Mouse (Mus musculus) forebrain, postnatal 0 days (tissue): ENCODE measurements around the gene Ltb. TPM values are rescaled to one million over a fixed set of nuclear protein-coding genes. Genes with fewer than 3 reads are reported as not detected.

Experiments
- ATAC-seq: fragments of 200-750 bp; cut with Nextera tagmentation; 2 replicates; pipeline ENCODE4 v1.8.0; 2017; ENCODE audit warnings: mild to moderate bottlenecking, moderate library complexity
- DNase-seq: peaks from one replicate; pipeline ENCODE4 v3.0.0-alpha.2; 2015
- H3K27ac ChIP-seq: fragments of 300-500 bp; sonication (generic); 2 replicates; pipeline ENCODE4 v1.5.1; 2014; ENCODE audit warnings: low read depth, mild to moderate bottlenecking, antibody characterized with exemption, low read length, moderate library complexity, mixed read lengths
- H3K27me3 ChIP-seq: fragments of 300-500 bp; sonication (generic); 2 replicates; pipeline ENCODE4 v1.6.1; 2014; ENCODE audit warnings: mild to moderate bottlenecking, low read length, mixed read lengths; ENCODE audit not compliant: insufficient read depth
- H3K36me3 ChIP-seq: fragments of 300-500 bp; sonication (generic); 2 replicates; pipeline ENCODE4 v1.6.1; 2014; ENCODE audit warnings: mild to moderate bottlenecking, moderate library complexity; ENCODE audit not compliant: insufficient read depth
- H3K4me1 ChIP-seq: fragments of 300-500 bp; sonication (generic); 2 replicates; pipeline ENCODE4 v1.6.1; 2014; ENCODE audit warnings: antibody characterized with exemption; ENCODE audit not compliant: insufficient read depth
- H3K4me2 ChIP-seq: fragments of 300-500 bp; sonication (generic); 2 replicates; pipeline ENCODE4 v1.6.1; 2014; ENCODE audit warnings: low read depth, mild to moderate bottlenecking, moderate library complexity
- H3K4me3 ChIP-seq: fragments of 300-500 bp; sonication (generic); 2 replicates; pipeline ENCODE4 v1.5.1; 2014; ENCODE audit warnings: low read depth, low read length, mixed read lengths
- H3K9ac ChIP-seq: fragments of 300-500 bp; sonication (generic); 2 replicates; pipeline ENCODE4 v1.6.1; 2014; ENCODE audit warnings: mild to moderate bottlenecking
- H3K9me3 ChIP-seq: fragments of 300-500 bp; sonication (generic); 2 replicates; pipeline ENCODE4 v1.6.1; 2016; ENCODE audit warnings: low read length
- CTCF ChIP-seq: sonication (generic); IDR thresholded peaks from 2 replicates; pipeline ENCODE4 v1.5.1; 2016; ENCODE audit warnings: antibody characterized with exemption, control low read depth, low read depth
- WGBS: fragments of 180-500 bp; shearing (Covaris S2); extraction: QIAGEN DNeasy Blood & Tissue Kit; methylation state at CpG from one replicate; pipeline ENCODE4 v1.1.7; 2014; 5-methylcytosine and 5-hydroxymethylcytosine counted together
- polyA plus RNA-seq: library from polyadenylated mRNA; unstranded; fragments of >200 nt; fragmentation: Nextera tagmentation; extraction: Ambion mirVana; gene quantifications from 2 replicates; pipeline ENCODE4 v1.2.1, GENCODE M21; 2015
- total RNA-seq: library from RNA; depleted of rRNA; stranded (reverse); fragments of >200 nt; gene quantifications from 2 replicates; pipeline ENCODE4 v1.2.3, GENCODE M21; 2014

Gene Ltb
- total and polyA plus RNA-seq, 2 experiments from 2014 or later, result 0.76 to 1.1 TPM

GRCm38 (mm10) chr17:35218516-35219193 is 24.4 kb downstream of the Ltb start:
- peaks cover 19% of the 10 kb centered on the region for H3K36me3 ChIP-seq
- H3K4me3 ChIP-seq, result no peak overlapping the region
- no peak overlapping the region for H3K27ac ChIP-seq
- TF ChIP-seq CTCF, result no peak
- no peak overlapping the region for H3K9ac ChIP-seq
- H3K27me3 ChIP-seq, result no peaks in the 10 kb centered on the region
- H3K4me1 ChIP-seq, result no peaks in the 10 kb centered on the region
- 82% methylated on average over 18 of the region's 18 CpGs for WGBS
- no peak for DNase-seq
- no peak for ATAC-seq
- no peak overlapping the region for H3K4me2 ChIP-seq
- no peaks in the 10 kb centered on the region for H3K9me3 ChIP-seq

- no peak for TF ChIP-seq CTCF
Measured at GRCm38 (mm10) chr17:35219601-35220041, 25.4 kb downstream of the Ltb start.

GRCm38 (mm10) chr17:35220156-35220952 is 26.1 kb downstream of the Ltb start, which contains the start of gene Gm16181:
Gm16181 (plus strand) TSS chr17:35220834.
- H3K9ac ChIP-seq, result no peak within 1 kb of the TSS
- no peak within 1 kb of the TSS for H3K27ac ChIP-seq
- H3K36me3 ChIP-seq, result peaks cover 21% of the 10 kb centered on the region
- WGBS, result 80% methylated on average over 25 of the region's 28 CpGs
- H3K4me1 ChIP-seq, result no peaks in the 10 kb centered on the region
- no peaks in the 10 kb centered on the region for H3K27me3 ChIP-seq
- H3K9me3 ChIP-seq, result no peaks in the 10 kb centered on the region
- H3K4me2 ChIP-seq, result no peak within 1 kb of the TSS
- no peak for TF ChIP-seq CTCF
- no peak for ATAC-seq
- DNase-seq, result no peak
- H3K4me3 ChIP-seq, result no peak within 1 kb of the TSS

More at GRCm38 (mm10) chr17:35219601-35220041, 25.4 kb downstream of the Ltb start:
- Histone ChIP-seq H3K4me3 (no peak overlapping the region), H3K27me3 (no peaks in the 10 kb centered on the region), H3K4me2 (no peak overlapping the region), H3K9me3 (no peaks in the 10 kb centered on the region), H3K9ac (no peak overlapping the region), H3K4me1 (no peaks in the 10 kb centered on the region), H3K36me3 (peaks cover 19% of the 10 kb centered on the region), H3K27ac (no peak overlapping the region)
- ATAC-seq, result no peak
- 91% methylated on average over 6 of the region's 6 CpGs for WGBS
- DNase-seq, result no peak

GRCm38 (mm10) chr17:35222299-35222698 is 28.1 kb downstream of the Ltb start:
- Histone ChIP-seq H3K4me2 (no peak overlapping the region), H3K27me3 (no peaks in the 10 kb centered on the region), H3K27ac (no peak overlapping the region), H3K4me1 (no peaks in the 10 kb centered on the region), H3K9ac (no peak overlapping the region), H3K36me3 (peaks cover 28% of the 10 kb centered on the region), H3K9me3 (no peaks in the 10 kb centered on the region), H3K4me3 (no peak overlapping the region)
- ATAC-seq, result no peak
- 81% methylated on average over 6 of the region's 6 CpGs for WGBS
- TF ChIP-seq CTCF, result no peak
- no peak for DNase-seq

- H3K27ac ChIP-seq, result no peak overlapping the region
- no peak for TF ChIP-seq CTCF
- H3K27me3 ChIP-seq, result no peaks in the 10 kb centered on the region
- no peak overlapping the region for H3K4me3 ChIP-seq
- H3K36me3 ChIP-seq, result peaks cover 39% of the 10 kb centered on the region
- H3K4me1 ChIP-seq, result no peaks in the 10 kb centered on the region
- WGBS, result 95% methylated on average over 4 of the region's 4 CpGs
- no peak overlapping the region for H3K9ac ChIP-seq
- no peaks in the 10 kb centered on the region for H3K9me3 ChIP-seq
- ATAC-seq (no peak), DNase-seq (no peak)
- no peak overlapping the region for H3K4me2 ChIP-seq
Measured at GRCm38 (mm10) chr17:35224641-35225040, 30.4 kb downstream of the Ltb start.

GRCm38 (mm10) chr17:35225456-35225855 is 31.2 kb downstream of the Ltb start:
- no peaks in the 10 kb centered on the region for H3K4me1 ChIP-seq
- 94% methylated on average over 5 of the region's 5 CpGs for WGBS
- ATAC-seq, result no peak
- no peaks in the 10 kb centered on the region for H3K9me3 ChIP-seq
- no peak overlapping the region for H3K27ac ChIP-seq
- DNase-seq, result no peak
- no peak overlapping the region for H3K4me2 ChIP-seq
- TF ChIP-seq CTCF, result no peak
- no peaks in the 10 kb centered on the region for H3K27me3 ChIP-seq
- no peak overlapping the region for H3K9ac ChIP-seq
- peaks cover 37% of the 10 kb centered on the region for H3K36me3 ChIP-seq
- no peak overlapping the region for H3K4me3 ChIP-seq

GRCm38 (mm10) chr17:35226561-35227046 is 32.4 kb downstream of the Ltb start:
- no peak for DNase-seq
- no peak overlapping the region for H3K4me2 ChIP-seq
- no peaks in the 10 kb centered on the region for H3K9me3 ChIP-seq
- H3K27ac ChIP-seq, result no peak overlapping the region
- TF ChIP-seq CTCF, result no peak
- no peaks in the 10 kb centered on the region for H3K4me1 ChIP-seq
- H3K27me3 ChIP-seq, result no peaks in the 10 kb centered on the region
- no peak overlapping the region for H3K4me3 ChIP-seq
- no peak for ATAC-seq
- no peak overlapping the region for H3K9ac ChIP-seq
- peaks cover 42% of the 10 kb centered on the region for H3K36me3 ChIP-seq
- 90% methylated on average over 14 of the region's 14 CpGs for WGBS
